Mouse (Mus musculus) urinary bladder, adult 2 months (tissue): ENCODE measurements around the gene Gdpd1. TPM values are rescaled to one million over a fixed set of nuclear protein-coding genes. Genes with fewer than 3 reads are reported as not detected.
"Not testable (repeated sequence)": the region's sequence is repeated elsewhere in the genome, so short reads cannot be mapped to it uniquely, and the experiment has no call there.

Experiments used
- DNase-seq: peaks from one replicate; pipeline ENCODE4 v3.0.0; 2022; ENCODE audit warnings: low spot score
- polyA plus RNA-seq: library from polyadenylated mRNA; depleted of rRNA; stranded (reverse); fragments of >200 nt; gene quantifications from 2 replicates; pipeline ENCODE4 v1.2.3, GENCODE M21; 2012; rRNA removed

Gdpd1 gene
- polyA plus RNA-seq = 16.5 and 17.5 TPM in 2 replicates

- DNase-seq = peak; percentile 80
These were observed at the start of gene Gdpd1 for GRCm38 (mm10) chr11:87073866-87074440. Gene Gdpd1 (minus strand): TSS chr11:87074062.

- DNase-seq = no peak
These were observed 48.0 kb upstream of the Gdpd1 start for GRCm38 (mm10) chr11:87121864-87122263.

GRCm38 (mm10) chr11:87110172-87110909 is 36.5 kb upstream of the Gdpd1 start:
- DNase-seq = no peak

GRCm38 (mm10) chr11:87109519-87110171 is 35.8 kb upstream of the Gdpd1 start:
- DNase-seq = peak; percentile 31

- DNase-seq = peak; percentile 89
These were observed 35.1 kb upstream of the Gdpd1 start, which contains the start of gene Ska2 for GRCm38 (mm10) chr11:87108755-87109518. Gene Ska2 (plus strand): TSS chr11:87109234.

- no peak for DNase-seq
These were observed 34.5 kb upstream of the Gdpd1 start, which contains the start of gene Prr11 for GRCm38 (mm10) chr11:87108409-87108754. Gene Prr11 (minus strand): TSS chr11:87108708.

GRCm38 (mm10) chr11:87087142-87087541 is 13.3 kb upstream of the Gdpd1 start:
- DNase-seq = no peak

- DNase-seq = peak; percentile 60
These were observed 12.6 kb upstream of the Gdpd1 start, which contains the start of gene Smg8 for GRCm38 (mm10) chr11:87086290-87086984. Gene Smg8 (minus strand): TSS chr11:87086774.

- no peak for DNase-seq
These were observed 11.6 kb upstream of the Gdpd1 start for GRCm38 (mm10) chr11:87085461-87085860.

- DNase-seq = no peak
These were observed 9.8 kb upstream of the Gdpd1 start for GRCm38 (mm10) chr11:87083712-87084111.

GRCm38 (mm10) chr11:87073343-87073865 is 458 bp downstream of the Gdpd1 start:
- DNase-seq = peak; percentile 50

- no peak for DNase-seq
These were observed 11.8 kb downstream of the Gdpd1 start for GRCm38 (mm10) chr11:87062087-87062486.

GRCm38 (mm10) chr11:87060410-87060809 is 13.5 kb downstream of the Gdpd1 start:
- no peak for DNase-seq

GRCm38 (mm10) chr11:87056286-87056685 is 17.6 kb downstream of the Gdpd1 start:
- DNase-seq = no peak

- not testable (repeated sequence) for DNase-seq
These were observed 25.0 kb downstream of the Gdpd1 start for GRCm38 (mm10) chr11:87048900-87049299.

GRCm38 (mm10) chr11:87046968-87047367 is 26.9 kb downstream of the Gdpd1 start:
- no peak for DNase-seq

GRCm38 (mm10) chr11:87043052-87043451 is 30.8 kb downstream of the Gdpd1 start:
- DNase-seq = no peak

GRCm38 (mm10) chr11:87039307-87039963 is 34.4 kb downstream of the Gdpd1 start:
- no peak for DNase-seq

GRCm38 (mm10) chr11:87036180-87036579 is 37.7 kb downstream of the Gdpd1 start:
- DNase-seq = no peak

GRCm38 (mm10) chr11:87028212-87028611 is 45.6 kb downstream of the Gdpd1 start:
- no peak for DNase-seq
